Mouse (Mus musculus): ENCODE data around the gene Slc41a2.

GRCm38 (mm10) chr10:83185121-83185520 is 152.6 kb downstream of the Slc41a2 start:
- no peak for TF ChIP-seq POLR2A (IDR thresholded peaks at IDR 0.05; ENCODE audit: borderline replicate concordance, insufficient read depth, low read length)
- no peak for TF ChIP-seq CTCF (IDR thresholded peaks at IDR 0.05; ENCODE audit: borderline replicate concordance, insufficient read depth, low read depth, low read length)

Measured in cerebellum, adult 2 months (tissue).